Mouse (Mus musculus) cortical plate, adult 2 months (tissue): Measurements from ENCODE around the gene Anks1.

ENCODE experiments used
- CTCF ChIP-seq: fragments of 200-500 bp; IDR thresholded peaks from 2 replicates; pipeline ENCODE4 v1.5.1; 2011; ENCODE audit warnings: mild to moderate bottlenecking, control low read depth, low read length; ENCODE audit not compliant: insufficient read depth; ENCODE audit errors: extremely low read depth
- POLR2A ChIP-seq: fragments of 200-500 bp; IDR thresholded peaks from 2 replicates; pipeline ENCODE4 v1.6.1; 2011; ENCODE audit warnings: mild to moderate bottlenecking, low read length, control low read depth; ENCODE audit not compliant: insufficient read depth; ENCODE audit errors: extremely low read depth

GRCm38 (mm10) chr17:27996320-27996719, 87.2 kb downstream of the Anks1 start:
- TF ChIP-seq CTCF, result no peak
- TF ChIP-seq POLR2A, result no peak
